Mouse (Mus musculus): Measurements from ENCODE around the gene Mettl22. TPM values are rescaled to one million over a fixed set of nuclear protein-coding genes. Genes with fewer than 3 reads are reported as not detected.
A peak's percentile ranks its signal among the peaks of the same experiment; 100 is the strongest.

Mettl22 gene
- total RNA-seq, 2 experiments from 2014 or later, result 46.6 to 51.5 TPM

- DNase-seq (ENCODE audit: low spot score in 2 of 2), result no peak
Measured at GRCm38 (mm10) chr16:8504271-8504670, 33.7 kb downstream of the Mettl22 start.

- DNase-seq (ENCODE audit: low spot score in 2 of 2), result no peak
Measured at GRCm38 (mm10) chr16:8509894-8510293, 39.3 kb downstream of the Mettl22 start.

- no peak for DNase-seq (ENCODE audit: low spot score in 2 of 2)
Measured at GRCm38 (mm10) chr16:8512830-8513229, 42.2 kb downstream of the Mettl22 start.

- peak; percentile 93 to 94 for DNase-seq (ENCODE audit: low spot score in 2 of 2)
Measured at GRCm38 (mm10) chr16:8513236-8513906, 42.8 kb downstream of the Mettl22 start, which contains the start of gene Abat. Abat (plus strand) TSS chr16:8513429.

- DNase-seq (ENCODE audit: low spot score in 2 of 2), result peak in 1 of 2 experiments; percentile 40
Measured at GRCm38 (mm10) chr16:8514180-8514579, 43.6 kb downstream of the Mettl22 start.

- no peak for DNase-seq (ENCODE audit: low spot score in 2 of 2)
Measured at GRCm38 (mm10) chr16:8520525-8520924, 49.9 kb downstream of the Mettl22 start.

GRCm38 (mm10) chr16:8521322-8521721 is 50.7 kb downstream of the Mettl22 start:
- DNase-seq (ENCODE audit: low spot score in 2 of 2), result no peak

GRCm38 (mm10) chr16:8523480-8524144 is 53.0 kb downstream of the Mettl22 start:
- DNase-seq (ENCODE audit: low spot score in 2 of 2), result peak in 1 of 2 experiments; percentile 30

- DNase-seq (ENCODE audit: low spot score in 2 of 2), result no peak
Measured at GRCm38 (mm10) chr16:8524163-8524847, 53.7 kb downstream of the Mettl22 start.

GRCm38 (mm10) chr16:8525293-8525692 is 54.7 kb downstream of the Mettl22 start:
- no peak for DNase-seq (ENCODE audit: low spot score in 2 of 2)

GRCm38 (mm10) chr16:8525877-8526276 is 55.3 kb downstream of the Mettl22 start:
- DNase-seq (ENCODE audit: low spot score in 2 of 2), result no peak

- DNase-seq (ENCODE audit: low spot score in 2 of 2), result no peak
Measured at GRCm38 (mm10) chr16:8529389-8529788, 58.8 kb downstream of the Mettl22 start.

- no peak for DNase-seq (ENCODE audit: low spot score in 2 of 2)
Measured at GRCm38 (mm10) chr16:8530018-8530417, 59.4 kb downstream of the Mettl22 start.

- no peak for DNase-seq (ENCODE audit: low spot score in 2 of 2)
Measured at GRCm38 (mm10) chr16:8532461-8532860, 61.9 kb downstream of the Mettl22 start.

GRCm38 (mm10) chr16:8532894-8533293 is 62.3 kb downstream of the Mettl22 start:
- DNase-seq (ENCODE audit: low spot score in 2 of 2), result no peak

- no peak for DNase-seq (ENCODE audit: low spot score in 2 of 2)
Measured at GRCm38 (mm10) chr16:8533477-8533876, 62.9 kb downstream of the Mettl22 start.

- no peak for DNase-seq (ENCODE audit: low spot score in 2 of 2)
Measured at GRCm38 (mm10) chr16:8534466-8535200, 64.0 kb downstream of the Mettl22 start.

- DNase-seq (ENCODE audit: low spot score in 2 of 2), result no peak
Measured at GRCm38 (mm10) chr16:8535411-8535810, 64.8 kb downstream of the Mettl22 start.

GRCm38 (mm10) chr16:8539150-8539865 is 68.7 kb downstream of the Mettl22 start:
- DNase-seq (ENCODE audit: low spot score in 2 of 2), result no peak

Measured in gastrocnemius, postnatal 4 days (tissue).